Mouse (Mus musculus) cortical plate, adult 2 months (tissue): ENCODE data around the gene Rxylt1. TPM values are rescaled to one million over a fixed set of nuclear protein-coding genes. Genes with fewer than 3 reads are reported as not detected.

Experiments
- H3K27ac ChIP-seq: fragments of 200-500 bp; 2 replicates; pipeline ENCODE4 v1.5.1; 2012; ENCODE audit warnings: low read length, control low read depth, inconsistent platforms; ENCODE audit not compliant: insufficient read depth
- H3K4me1 ChIP-seq: fragments of 200-500 bp; 2 replicates; pipeline ENCODE4 v1.6.1; 2011; ENCODE audit warnings: low read length; ENCODE audit not compliant: control insufficient read depth, insufficient read depth
- H3K4me3 ChIP-seq: fragments of 200-500 bp; 2 replicates; pipeline ENCODE4 v1.5.1; 2011; ENCODE audit warnings: mild to moderate bottlenecking, low read length, control low read depth; ENCODE audit not compliant: insufficient read depth
- CTCF ChIP-seq: fragments of 200-500 bp; IDR thresholded peaks from 2 replicates; pipeline ENCODE4 v1.5.1; 2011; ENCODE audit warnings: mild to moderate bottlenecking, control low read depth, low read length; ENCODE audit not compliant: insufficient read depth; ENCODE audit errors: extremely low read depth
- POLR2A ChIP-seq: fragments of 200-500 bp; IDR thresholded peaks from 2 replicates; pipeline ENCODE4 v1.6.1; 2011; ENCODE audit warnings: mild to moderate bottlenecking, low read length, control low read depth; ENCODE audit not compliant: insufficient read depth; ENCODE audit errors: extremely low read depth
- polyA plus RNA-seq: library from polyadenylated mRNA; depleted of rRNA; stranded (reverse); fragments of >200 nt; gene quantifications from 2 replicates; pipeline ENCODE4 v1.2.3, GENCODE M21; 2012; rRNA removed

The Rxylt1 gene
- 18.7 and 19.0 TPM in 2 replicates for polyA plus RNA-seq

DNA sequence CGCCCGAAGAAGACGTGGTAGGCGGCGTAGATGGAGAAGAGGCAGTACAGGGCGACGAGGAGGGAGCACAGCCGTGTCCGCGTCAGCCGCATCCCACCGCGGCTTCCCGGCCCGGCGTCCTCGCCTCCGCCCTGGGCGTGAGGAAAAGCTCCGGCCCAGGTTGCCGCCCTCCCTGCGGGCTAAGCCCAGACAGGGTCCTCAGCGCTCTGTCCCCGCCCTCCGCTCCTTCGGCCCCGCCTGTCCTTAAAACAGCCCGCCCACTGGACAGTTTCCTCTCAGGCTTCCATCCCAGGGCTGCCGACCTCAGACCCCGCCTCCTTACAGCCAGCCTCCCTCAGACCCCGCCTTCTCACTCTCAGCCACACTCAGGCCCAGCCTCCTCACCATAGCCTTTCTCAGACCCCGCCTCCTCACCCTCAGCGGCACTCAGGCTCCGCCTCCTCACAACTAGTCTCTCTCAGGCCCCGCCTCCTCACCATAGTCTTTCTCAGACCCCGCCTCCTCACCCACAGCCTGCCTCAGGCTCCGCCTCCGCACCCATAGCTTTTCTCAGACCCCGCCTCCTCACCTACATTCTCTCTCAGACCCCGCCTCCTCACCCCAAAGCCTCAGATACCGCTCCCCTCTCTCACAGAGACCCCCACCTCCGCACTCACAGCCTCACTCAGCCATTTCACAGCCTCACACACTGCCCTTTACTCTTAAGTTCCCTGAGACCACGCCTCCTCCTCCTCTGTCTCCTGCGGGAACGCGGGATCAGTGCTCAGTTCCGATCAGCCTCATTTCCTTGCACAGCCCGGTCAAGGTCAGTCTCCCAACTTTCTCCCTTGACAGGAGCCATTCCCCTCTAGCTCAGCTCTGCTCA is at the start of gene Rxylt1:
Gene Rxylt1 (minus strand): TSS at position 392 of the 865 bp plus-strand sequence.
- H3K4me1 ChIP-seq, result peaks cover 4% of the 10 kb centered on the region; the same call in 1 of the 2 replicates
- H3K4me3 ChIP-seq, result peak within 1 kb of the TSS; percentile 49
- TF ChIP-seq CTCF (no peak), POLR2A (peak; percentile 69; the same call in 1 of the 2 replicates)
- peak within 1 kb of the TSS; percentile 30 for H3K27ac ChIP-seq

DNA sequence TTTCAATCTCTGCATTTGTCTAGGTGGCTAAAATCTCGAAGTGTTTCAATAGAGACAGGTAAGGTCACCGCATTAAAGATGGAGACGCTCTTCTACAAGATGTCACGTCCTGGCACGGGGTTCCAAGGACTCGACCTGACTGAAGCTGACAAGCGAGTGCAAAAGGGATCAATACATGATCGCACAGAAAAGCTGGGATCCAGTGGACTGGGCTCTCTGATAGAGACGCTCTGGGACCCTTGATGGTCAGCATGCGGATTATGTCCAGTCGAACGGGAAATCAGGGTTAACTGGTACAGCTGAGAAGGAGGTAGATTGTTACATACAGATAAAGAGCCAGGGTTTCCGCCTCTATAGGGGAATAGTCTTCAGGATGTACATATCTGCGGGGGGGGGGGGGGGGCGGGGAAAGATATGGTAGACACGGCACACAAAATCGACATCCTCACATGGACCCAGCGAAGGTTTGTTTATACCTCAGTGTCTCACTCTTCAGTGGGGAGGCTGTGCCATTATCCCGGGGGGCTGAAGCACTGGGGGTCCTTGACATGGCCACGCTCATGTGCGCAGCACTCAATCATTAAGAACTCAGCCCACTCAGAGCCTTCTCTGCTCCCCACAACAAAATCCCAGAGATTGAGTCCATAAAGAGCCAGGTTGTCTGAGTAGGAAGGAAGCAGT is 24.3 kb upstream of the Rxylt1 start:
- Histone ChIP-seq H3K27ac (no peak overlapping the region), H3K4me3 (0 out of 2 replicates have a peak overlapping the region, but pooled peaks have one; percentile 5), H3K4me1 (no peaks in the 10 kb centered on the region)
- TF ChIP-seq POLR2A, result no peak
- no peak for TF ChIP-seq CTCF

DNA sequence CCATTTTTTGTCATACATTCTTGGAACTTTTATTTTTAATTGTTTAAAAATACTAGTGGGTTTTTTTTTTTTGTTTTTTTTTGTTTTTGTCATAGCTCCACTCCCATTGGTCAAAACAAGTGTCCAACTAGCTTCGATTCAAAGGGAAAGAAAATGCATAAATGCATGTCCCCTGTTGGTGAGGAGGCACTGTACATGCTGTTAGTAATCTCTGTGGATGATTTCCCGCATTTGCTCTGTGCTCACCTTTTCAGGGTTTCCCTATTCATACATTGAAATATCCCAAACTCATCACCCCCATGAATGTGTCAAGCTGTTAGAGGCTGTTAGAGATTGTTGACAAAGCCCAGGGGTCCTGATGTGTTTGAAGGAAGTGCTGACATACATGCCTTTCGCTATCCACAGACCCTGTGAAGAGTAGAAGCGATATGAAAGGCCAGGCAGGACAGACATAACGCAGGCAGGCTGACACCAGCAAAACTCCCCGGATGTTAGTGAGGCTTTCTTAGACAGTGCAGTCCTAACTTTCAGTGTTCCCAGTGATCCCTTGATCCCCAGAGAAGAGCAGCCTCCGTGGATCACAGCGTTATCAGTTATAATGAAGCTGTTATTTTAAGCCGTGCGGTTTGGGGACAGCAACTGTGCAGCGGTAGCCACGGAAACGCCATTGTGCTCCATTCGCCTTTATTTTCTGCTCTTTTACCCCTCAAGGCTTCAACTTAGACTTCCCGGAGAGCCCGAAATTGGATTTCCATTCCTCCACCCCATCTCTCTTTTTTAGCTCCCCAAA is 23.5 kb upstream of the Rxylt1 start:
- Histone ChIP-seq H3K4me3 (peak overlapping the region; percentile 5; the same call in 1 of the 2 replicates), H3K4me1 (no peaks in the 10 kb centered on the region), H3K27ac (no peak overlapping the region)
- no peak for TF ChIP-seq POLR2A
- no peak for TF ChIP-seq CTCF

DNA sequence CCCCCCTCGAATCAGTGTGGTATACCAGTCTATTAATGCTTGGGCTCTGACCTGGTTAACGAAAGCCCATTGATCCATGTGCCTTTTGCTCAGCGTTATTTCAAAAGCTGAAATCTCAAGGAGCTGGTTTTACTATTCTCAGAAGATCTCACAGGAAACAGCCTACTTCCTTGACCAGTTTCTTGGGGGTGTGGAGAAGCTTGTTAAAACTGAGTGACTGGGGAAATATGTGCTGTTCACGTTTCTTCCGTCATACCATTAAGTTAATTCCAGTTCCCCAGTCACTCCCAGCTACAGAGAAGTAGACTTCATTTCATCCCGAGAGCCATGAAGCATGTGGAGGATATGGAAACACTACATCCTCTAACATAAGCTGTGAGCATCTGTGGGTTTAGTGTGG is 22.3 kb upstream of the Rxylt1 start:
- no peaks in the 10 kb centered on the region for H3K4me1 ChIP-seq
- TF ChIP-seq POLR2A, result no peak
- no peak for TF ChIP-seq CTCF
- no peak overlapping the region for H3K27ac ChIP-seq
- no peak overlapping the region for H3K4me3 ChIP-seq

DNA sequence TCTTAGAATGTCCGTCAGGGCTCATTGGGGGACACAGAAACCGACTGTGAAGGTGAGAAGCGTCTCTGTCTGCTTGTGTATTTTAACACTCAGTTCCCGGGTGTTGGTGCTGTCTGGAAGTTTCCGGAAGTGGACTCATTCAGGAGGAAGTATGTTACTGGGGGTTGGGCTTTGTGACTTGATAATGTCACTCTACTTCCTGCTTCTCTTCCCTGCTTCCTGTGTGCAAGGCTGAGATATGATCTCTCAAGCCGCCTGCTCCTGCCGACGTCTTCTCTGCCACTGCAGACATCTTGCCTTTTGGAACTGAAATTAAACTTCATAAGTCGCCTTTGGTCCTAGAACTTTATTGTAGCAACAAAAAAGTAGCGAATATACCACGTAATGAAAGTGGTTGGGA is 19.5 kb upstream of the Rxylt1 start:
- no peaks in the 10 kb centered on the region for H3K4me1 ChIP-seq
- no peak overlapping the region for H3K27ac ChIP-seq
- no peak overlapping the region for H3K4me3 ChIP-seq
- TF ChIP-seq CTCF (no peak), POLR2A (no peak)

DNA sequence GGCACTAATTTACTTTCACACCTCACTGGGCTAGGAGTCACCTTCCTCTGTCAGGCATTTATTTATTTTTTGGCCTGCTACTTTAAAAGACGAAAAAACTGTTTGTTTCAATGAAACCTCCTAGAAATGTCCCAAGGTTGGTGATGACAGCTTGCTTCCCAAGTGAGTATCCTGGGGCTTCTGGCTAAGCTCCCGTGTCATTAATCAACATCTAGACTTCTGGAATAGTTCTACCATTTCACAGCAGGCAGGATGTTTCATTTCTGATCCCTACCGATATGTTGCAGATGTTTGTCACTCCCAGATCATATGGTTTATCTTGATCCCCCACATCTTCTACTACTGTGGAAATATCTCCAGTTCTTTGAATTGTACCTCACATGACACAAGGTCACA is 9.5 kb upstream of the Rxylt1 start:
- Histone ChIP-seq H3K4me1 (no peaks in the 10 kb centered on the region), H3K27ac (no peak overlapping the region), H3K4me3 (no peak overlapping the region)
- TF ChIP-seq CTCF, result no peak
- no peak for TF ChIP-seq POLR2A

DNA sequence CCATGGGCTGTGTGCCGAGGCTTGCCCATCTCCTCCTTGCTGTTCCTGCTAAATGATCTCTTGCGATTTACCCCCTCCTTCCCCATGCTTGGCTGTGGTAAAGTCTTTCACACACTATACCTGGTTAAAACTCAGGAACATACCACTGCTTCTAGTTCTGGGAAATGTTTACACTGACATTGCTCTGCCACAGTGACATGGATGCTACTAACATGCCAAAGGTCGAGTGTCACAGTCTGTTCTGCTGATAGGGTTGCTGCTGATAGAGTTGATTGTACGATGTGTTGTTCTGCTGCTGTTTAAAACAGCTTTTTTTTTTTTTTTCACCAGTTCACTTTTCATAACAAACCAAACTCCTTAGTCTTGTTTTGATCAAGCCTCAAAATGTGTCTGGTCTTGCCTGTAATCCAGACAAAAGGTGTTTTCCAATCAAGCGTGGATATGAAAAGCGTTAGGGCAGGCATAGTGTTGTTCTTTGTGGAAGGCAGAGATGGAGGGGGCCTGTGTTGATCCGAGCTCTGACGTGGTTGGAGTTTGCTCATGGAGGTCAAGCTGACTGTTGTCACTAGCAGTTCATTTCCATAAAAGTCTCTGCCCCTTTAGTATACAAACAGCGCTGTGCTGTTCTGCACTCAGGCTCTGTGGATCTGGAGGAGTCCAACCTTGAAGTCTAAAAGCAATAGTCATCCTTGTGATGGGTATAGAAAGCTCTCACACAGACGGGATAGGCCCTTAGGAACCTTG is 8.9 kb upstream of the Rxylt1 start:
- no peak overlapping the region for H3K4me3 ChIP-seq
- TF ChIP-seq POLR2A (no peak), CTCF (no peak)
- H3K4me1 ChIP-seq, result no peaks in the 10 kb centered on the region
- H3K27ac ChIP-seq, result no peak overlapping the region

DNA sequence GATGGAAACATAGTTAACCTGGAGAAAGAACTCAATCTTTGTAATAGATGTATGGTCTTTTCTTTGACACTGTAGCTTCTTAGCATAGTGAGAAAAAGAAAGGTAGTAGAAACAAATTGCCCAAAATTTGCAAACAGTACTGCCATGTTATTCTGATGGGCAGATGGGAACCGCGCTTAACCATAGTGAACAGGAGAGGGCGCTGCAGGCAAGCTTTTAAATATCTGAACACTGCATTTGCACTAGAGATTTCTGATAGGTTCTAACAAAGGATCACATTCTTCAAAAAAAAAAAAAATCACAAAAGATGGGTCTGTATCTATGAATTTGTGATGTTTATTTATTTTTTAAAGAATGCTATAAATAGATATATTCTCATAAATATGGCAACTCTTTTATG is 8.2 kb upstream of the Rxylt1 start:
- no peak for TF ChIP-seq POLR2A
- peak; percentile 82 for TF ChIP-seq CTCF
- H3K4me3 ChIP-seq, result no peak overlapping the region

More for the DNA sequence above, 8.2 kb upstream of the Rxylt1 start:
- no peaks in the 10 kb centered on the region for H3K4me1 ChIP-seq
- H3K27ac ChIP-seq, result no peak overlapping the region
